Mouse (Mus musculus) neural tube, embryonic 14.5 days (tissue): Measurements from ENCODE around the gene Six5. TPM values are rescaled to one million over a fixed set of nuclear protein-coding genes. Genes with fewer than 3 reads are reported as not detected.

Source experiments
- ATAC-seq: fragments of 200-750 bp; cut with Nextera tagmentation; 2 replicates; pipeline ENCODE4 v1.8.0; 2017; ENCODE audit warnings: low read depth, mild to moderate bottlenecking, moderate TSS enrichment, moderate library complexity
- H3K27ac ChIP-seq: fragments of 300-500 bp; sonication (generic); 2 replicates; pipeline ENCODE4 v1.5.1; 2014; ENCODE audit warnings: low read depth, mild to moderate bottlenecking, control low read depth, low read length, moderate library complexity, mixed read lengths
- H3K27me3 ChIP-seq: fragments of 300-500 bp; sonication (generic); 2 replicates; pipeline ENCODE4 v1.6.1; 2014; ENCODE audit warnings: low read length; ENCODE audit not compliant: control insufficient read depth, insufficient read depth
- H3K36me3 ChIP-seq: fragments of 300-500 bp; sonication (generic); 2 replicates; pipeline ENCODE4 v1.6.1; 2014; ENCODE audit warnings: low read length, mixed read lengths; ENCODE audit not compliant: control insufficient read depth, insufficient read depth
- H3K4me1 ChIP-seq: fragments of 300-500 bp; sonication (generic); 2 replicates; pipeline ENCODE4 v1.6.1; 2014; ENCODE audit warnings: low read length; ENCODE audit not compliant: control insufficient read depth, insufficient read depth
- H3K4me2 ChIP-seq: fragments of 300-500 bp; sonication (generic); 2 replicates; pipeline ENCODE4 v1.6.1; 2014; ENCODE audit warnings: mild to moderate bottlenecking, low read depth, low read length, control low read depth
- H3K4me3 ChIP-seq: fragments of 300-500 bp; sonication (generic); 2 replicates; pipeline ENCODE4 v1.5.1; 2014; ENCODE audit warnings: low read depth, low read length, control low read depth, mixed read lengths
- H3K9ac ChIP-seq: fragments of 300-500 bp; sonication (generic); replicated peaks from 2 replicates; pipeline ENCODE4 v1.6.1; 2014; ENCODE audit warnings: low read depth, mild to moderate bottlenecking, control low read depth, low read length, mixed read lengths
- H3K9me3 ChIP-seq: fragments of 300-500 bp; sonication (generic); 2 replicates; pipeline ENCODE4 v1.6.1; 2016; ENCODE audit warnings: low read length; ENCODE audit not compliant: control insufficient read depth
- WGBS: fragments of 180-500 bp; shearing (Covaris S2); extraction: QIAGEN DNeasy Blood & Tissue Kit; methylation state at CpG from one replicate; pipeline ENCODE4 v1.1.7; 2014; 5-methylcytosine and 5-hydroxymethylcytosine counted together
- polyA plus RNA-seq: library from polyadenylated mRNA; unstranded; fragments of >200 nt; fragmentation: Nextera tagmentation; extraction: Ambion mirVana; gene quantifications from 2 replicates; pipeline ENCODE4 v1.2.1, GENCODE M21; 2014

Six5 gene
- polyA plus RNA-seq, 1 experiment from 2014 or later, result 1.3 TPM

DNA sequence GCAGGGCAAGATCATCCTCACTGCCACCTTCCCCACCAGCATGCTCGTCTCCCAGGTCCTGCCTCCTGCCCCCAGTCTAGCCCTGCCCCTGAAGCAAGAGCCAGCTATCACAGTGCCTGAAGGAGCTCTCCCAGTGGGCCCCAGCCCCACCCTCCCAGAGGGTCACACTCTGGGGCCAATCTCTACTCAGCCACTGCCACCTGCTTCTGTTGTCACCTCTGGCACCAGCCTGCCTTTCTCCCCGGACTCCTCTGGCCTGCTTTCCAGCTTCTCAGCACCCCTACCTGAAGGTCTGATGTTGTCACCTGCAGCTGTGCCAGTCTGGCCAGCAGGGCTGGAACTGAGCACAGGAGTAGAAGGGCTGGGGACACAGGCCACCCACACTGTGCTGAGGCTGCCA, 2.8 kb downstream of the Six5 start:
- no peak overlapping the region for H3K27ac ChIP-seq
- H3K4me3 ChIP-seq, result no peak overlapping the region
- no peak overlapping the region for H3K9ac ChIP-seq
- no peak overlapping the region for H3K4me2 ChIP-seq
- peaks cover 36% of the 10 kb centered on the region for H3K4me1 ChIP-seq
- no peaks in the 10 kb centered on the region for H3K9me3 ChIP-seq
- no peak for ATAC-seq
- H3K27me3 ChIP-seq, result no peaks in the 10 kb centered on the region
- 66% methylated on average over 2 of the region's 2 CpGs for WGBS
- no peaks in the 10 kb centered on the region for H3K36me3 ChIP-seq

DNA sequence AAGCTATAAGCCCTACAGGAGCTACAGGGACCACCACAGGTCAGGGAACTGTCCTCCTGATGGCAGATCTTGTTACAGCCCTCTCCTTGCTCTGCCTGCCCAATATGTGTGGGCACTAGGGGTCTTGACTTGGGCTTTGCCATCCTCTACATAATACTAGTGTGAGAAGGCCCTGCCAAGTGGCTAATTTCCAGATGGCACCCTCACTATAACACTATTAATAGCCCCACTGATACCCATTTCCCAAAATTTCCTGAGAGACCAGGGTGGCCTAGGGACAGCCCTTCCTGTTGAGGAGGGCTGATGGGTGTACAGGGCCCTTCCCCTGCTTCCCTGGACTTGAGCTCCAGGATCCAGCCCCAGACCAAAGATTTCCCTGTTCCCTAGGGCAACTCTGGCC, 3.5 kb downstream of the Six5 start:
- Histone ChIP-seq H3K27me3 (no peaks in the 10 kb centered on the region), H3K4me2 (no peak overlapping the region)
- ATAC-seq, result no peak

DNA sequence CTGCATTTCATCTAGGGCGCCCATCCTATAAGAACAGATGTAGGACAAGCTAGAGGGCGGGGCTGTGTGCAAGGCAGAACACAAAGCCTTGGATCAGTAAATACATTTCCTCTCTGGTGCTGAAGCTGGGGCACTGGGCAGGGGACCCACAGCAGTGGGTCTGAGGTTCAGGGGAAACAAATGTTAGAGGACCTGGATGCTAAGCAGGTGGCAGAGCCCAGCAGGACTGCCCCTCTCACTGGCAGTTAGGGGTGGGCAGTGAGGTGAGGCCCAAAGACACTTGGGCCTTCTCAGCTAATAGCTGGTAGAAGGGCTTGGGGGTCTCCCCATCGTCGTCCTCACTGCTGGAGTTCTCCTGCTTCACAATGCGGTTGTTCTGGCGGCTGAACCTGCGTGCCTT, 4.4 kb downstream of the Six5 start:
- Histone ChIP-seq H3K27ac (no peak overlapping the region), H3K4me2 (no peak overlapping the region), H3K36me3 (no peaks in the 10 kb centered on the region), H3K4me3 (no peak overlapping the region), H3K27me3 (no peaks in the 10 kb centered on the region), H3K4me1 (peaks cover 28% of the 10 kb centered on the region), H3K9me3 (no peaks in the 10 kb centered on the region), H3K9ac (no peak overlapping the region)
- WGBS, result 67% methylated on average over 7 of the region's 7 CpGs
- no peak for ATAC-seq

More for the DNA sequence above, 3.5 kb downstream of the Six5 start:
- Histone ChIP-seq H3K27ac (no peak overlapping the region), H3K9me3 (no peaks in the 10 kb centered on the region), H3K4me3 (no peak overlapping the region), H3K36me3 (no peaks in the 10 kb centered on the region), H3K9ac (no peak overlapping the region), H3K4me1 (peaks cover 36% of the 10 kb centered on the region)

DNA sequence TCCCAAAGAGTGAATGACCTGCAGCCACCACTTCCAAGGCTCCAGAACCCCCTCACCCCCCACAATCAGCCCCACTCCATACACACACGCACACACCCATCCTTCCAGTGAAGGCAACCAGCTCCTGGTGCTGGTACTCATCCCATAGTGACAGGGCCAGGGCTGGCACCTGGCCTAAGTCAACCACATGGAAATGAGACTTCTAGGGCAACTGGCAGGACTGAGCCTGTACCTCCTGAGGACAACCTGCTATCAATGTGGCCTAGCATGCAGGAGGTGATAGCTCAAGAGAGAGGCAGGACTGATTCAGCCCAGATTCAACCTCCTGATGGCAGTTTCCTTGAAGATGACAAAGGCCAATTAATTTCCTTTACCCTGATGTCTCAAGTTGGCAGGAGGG, 5.9 kb downstream of the Six5 start:
- 88% methylated on average over 1 of the region's 1 CpGs for WGBS
- no peaks in the 10 kb centered on the region for H3K9me3 ChIP-seq
- no peak overlapping the region for H3K27ac ChIP-seq
- peaks cover 14% of the 10 kb centered on the region for H3K4me1 ChIP-seq
- no peak overlapping the region for H3K9ac ChIP-seq
- no peak for ATAC-seq
- H3K4me3 ChIP-seq, result no peak overlapping the region
- no peaks in the 10 kb centered on the region for H3K36me3 ChIP-seq
- no peak overlapping the region for H3K4me2 ChIP-seq
- no peaks in the 10 kb centered on the region for H3K27me3 ChIP-seq

DNA sequence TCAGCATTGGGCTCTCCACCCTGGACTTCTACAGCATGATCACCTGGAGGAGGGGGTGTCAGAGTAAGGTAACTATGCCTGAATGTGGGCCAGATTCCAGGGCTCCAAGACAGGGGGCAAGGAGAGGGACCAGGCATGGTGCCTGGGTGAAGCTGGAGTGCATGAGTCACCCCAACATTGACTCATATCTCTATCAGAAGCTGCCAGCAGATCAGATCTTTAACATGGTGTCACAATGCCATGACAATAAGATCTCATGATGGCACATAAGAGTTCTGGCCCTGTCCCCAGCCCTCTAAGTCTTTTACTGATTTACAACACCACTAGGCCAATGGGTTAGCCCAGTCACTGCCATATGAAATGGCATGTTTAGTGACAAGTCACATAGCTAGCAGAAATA, 9.3 kb downstream of the Six5 start:
- Histone ChIP-seq H3K4me1 (no peaks in the 10 kb centered on the region), H3K36me3 (no peaks in the 10 kb centered on the region), H3K27me3 (no peaks in the 10 kb centered on the region), H3K27ac (no peak overlapping the region), H3K9me3 (no peaks in the 10 kb centered on the region), H3K9ac (no peak overlapping the region), H3K4me3 (no peak overlapping the region), H3K4me2 (no peak overlapping the region)
- no peak for ATAC-seq

DNA sequence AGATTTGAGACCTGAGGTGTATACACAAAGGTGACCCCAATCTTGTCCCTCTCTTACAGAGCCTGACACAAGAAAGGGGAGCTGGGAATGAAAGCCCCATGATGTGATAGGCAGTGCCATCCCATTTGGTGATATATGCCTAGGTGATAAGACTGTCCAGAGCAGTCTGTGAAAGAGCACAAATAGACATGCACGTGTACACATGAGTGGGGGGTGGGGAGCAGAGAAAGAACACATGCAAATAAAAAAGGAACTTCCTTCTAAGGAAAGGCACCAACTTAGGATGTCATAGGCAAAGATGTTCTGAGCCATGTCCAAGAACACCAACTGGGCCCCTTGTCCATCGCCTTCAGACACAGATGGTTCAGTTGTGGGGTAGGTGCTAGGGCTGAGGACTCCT, 10.1 kb downstream of the Six5 start:
- 80% methylated on average over 2 of the region's 2 CpGs for WGBS
- Histone ChIP-seq H3K4me2 (no peak overlapping the region), H3K9ac (no peak overlapping the region), H3K9me3 (no peaks in the 10 kb centered on the region), H3K4me1 (no peaks in the 10 kb centered on the region), H3K36me3 (no peaks in the 10 kb centered on the region), H3K4me3 (no peak overlapping the region), H3K27ac (no peak overlapping the region), H3K27me3 (no peaks in the 10 kb centered on the region)
- no peak for ATAC-seq

DNA sequence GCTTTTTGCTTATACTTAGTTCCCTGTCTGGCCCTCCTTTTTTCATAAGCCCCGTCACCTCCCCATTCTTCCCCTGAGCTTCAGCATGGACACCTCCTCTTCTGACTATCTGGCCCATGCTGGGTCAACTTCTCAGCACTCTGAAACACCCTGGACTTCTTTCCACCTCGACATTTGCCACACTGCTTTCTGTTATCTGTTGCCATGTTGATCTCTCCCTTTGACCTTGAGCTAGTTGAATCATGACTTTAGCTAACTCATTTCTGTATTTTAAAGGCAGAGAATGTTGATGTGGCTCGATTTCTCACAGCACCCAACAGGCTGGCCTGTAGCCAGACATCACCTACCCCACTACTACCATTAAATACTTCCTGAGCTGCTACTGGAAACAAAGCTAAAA, 13.0 kb downstream of the Six5 start:
- no peaks in the 10 kb centered on the region for H3K4me1 ChIP-seq
- no peak overlapping the region for H3K27ac ChIP-seq
- no peak for ATAC-seq
- no peak overlapping the region for H3K4me3 ChIP-seq
- no peak overlapping the region for H3K9ac ChIP-seq
- 63% methylated on average over 3 of the region's 3 CpGs for WGBS
- H3K4me2 ChIP-seq, result no peak overlapping the region
- no peaks in the 10 kb centered on the region for H3K27me3 ChIP-seq
- H3K9me3 ChIP-seq, result no peaks in the 10 kb centered on the region
- no peaks in the 10 kb centered on the region for H3K36me3 ChIP-seq

DNA sequence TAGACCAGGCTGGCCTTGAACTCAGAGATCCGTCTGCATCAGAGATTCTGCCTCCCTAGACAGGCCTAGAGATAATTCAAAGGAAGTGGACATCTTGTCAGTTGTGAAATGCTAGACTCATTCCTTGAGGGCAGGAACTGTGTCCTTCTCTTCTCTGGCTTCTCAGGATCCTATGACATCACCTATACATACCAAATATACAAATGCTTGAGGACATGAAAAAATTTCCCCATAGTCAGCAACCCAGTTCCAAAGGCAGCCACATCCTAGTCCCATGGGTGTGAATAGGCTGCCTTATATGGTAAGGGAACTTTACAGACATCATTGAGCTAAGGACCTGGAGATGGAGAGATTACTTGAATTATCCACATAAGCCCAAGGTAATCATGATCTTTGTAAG, 15.2 kb downstream of the Six5 start:
- H3K36me3 ChIP-seq, result no peaks in the 10 kb centered on the region
- 90% methylated on average over 1 of the region's 1 CpGs for WGBS
- ATAC-seq, result no peak

DNA sequence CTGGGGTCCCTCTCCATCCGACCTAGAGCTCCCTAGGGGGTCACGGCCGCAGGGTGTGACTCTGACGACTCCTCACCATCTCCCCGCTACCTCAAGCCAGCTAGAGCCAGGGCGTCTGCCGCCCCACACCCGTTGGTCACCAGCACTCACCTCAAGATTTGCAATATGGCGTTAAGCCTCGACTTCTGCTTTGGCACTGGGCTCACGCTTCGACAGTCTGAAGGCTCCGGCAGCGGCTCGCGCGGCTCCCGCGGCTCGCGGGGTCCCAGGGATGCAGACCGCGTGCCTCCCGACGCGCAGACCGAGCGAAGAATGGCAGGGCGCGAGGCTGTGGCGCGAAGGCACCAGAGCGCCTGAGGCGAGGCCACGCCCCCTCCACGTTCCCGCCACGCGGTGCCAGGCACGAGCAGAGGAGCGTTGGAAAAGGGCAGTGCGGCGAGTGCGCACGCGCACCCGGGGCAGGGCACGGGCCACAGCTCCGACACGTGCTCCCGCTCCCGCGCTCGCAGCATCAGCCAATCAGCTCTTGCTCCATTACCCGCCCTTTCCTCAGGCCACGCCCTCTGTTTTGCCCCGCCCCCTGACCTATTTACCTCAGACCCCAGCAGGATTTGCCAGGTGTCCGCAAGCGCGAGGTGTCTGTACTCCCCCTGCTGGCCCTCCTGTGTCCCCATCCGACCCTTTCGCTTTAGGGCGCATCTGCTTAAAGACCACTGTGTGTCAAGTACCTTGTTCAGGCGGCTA, 23.8 kb downstream of the Six5 start, which contains the start of gene Gm4969:
Gene Gm4969 (minus strand): TSS at position 341 of the 744 bp plus-strand sequence.
- Histone ChIP-seq H3K27me3 (no peaks in the 10 kb centered on the region), H3K27ac (no peak within 1 kb of the TSS), H3K4me3 (peak within 1 kb of the TSS; percentile 27), H3K36me3 (no peaks in the 10 kb centered on the region), H3K4me1 (peaks cover 6% of the 10 kb centered on the region; the same call in 1 of the 2 replicates), H3K9ac (0 out of 2 replicates have a peak within 1 kb of the TSS, but pooled peaks have one; percentile 26), H3K4me2 (peak within 1 kb of the TSS; percentile 47), H3K9me3 (no peaks in the 10 kb centered on the region)
- peak; percentile 54; the same call in 1 of the 2 replicates for ATAC-seq
- 21% methylated on average over 50 of the region's 64 CpGs for WGBS

More for the DNA sequence above, 15.2 kb downstream of the Six5 start:
- Histone ChIP-seq H3K4me2 (no peak overlapping the region), H3K4me3 (no peak overlapping the region), H3K9ac (no peak overlapping the region), H3K9me3 (no peaks in the 10 kb centered on the region), H3K27me3 (no peaks in the 10 kb centered on the region), H3K27ac (no peak overlapping the region), H3K4me1 (no peaks in the 10 kb centered on the region)
